Mouse (Mus musculus): Measurements from ENCODE around the gene Btbd18.

GRCm38 (mm10) chr2:84649674-84650073 lies 9.2 kb upstream of the Btbd18 start:
- TF ChIP-seq POLR2A (IDR thresholded peaks at IDR 0.05; ENCODE audit: extremely low read depth, insufficient read depth, low read length): no peak
- TF ChIP-seq CTCF (IDR thresholded peaks at IDR 0.05; ENCODE audit: extremely low read depth, insufficient read depth, low read length): no peak
